Mouse (Mus musculus) heart, adult 2 months (tissue): ENCODE results near the gene Rspry1.
A peak's percentile ranks its signal among the peaks of the same experiment; 100 is the strongest.

ENCODE experiments used
- CTCF ChIP-seq: fragments of 200-600 bp; IDR thresholded peaks from 2 replicates; pipeline ENCODE4 v1.8.1; 2022; ENCODE audit warnings: antibody characterized with exemption, mild to moderate bottlenecking, moderate library complexity
- EP300 ChIP-seq: fragments of 200-500 bp; IDR thresholded peaks from 2 replicates; pipeline ENCODE4 v1.6.1; 2011; ENCODE audit warnings: low read depth, low read length, control low read depth; ENCODE audit not compliant: insufficient read depth
- POLR2A ChIP-seq: fragments of 200-500 bp; IDR thresholded peaks from 2 replicates; pipeline ENCODE4 v1.6.1; 2011; ENCODE audit warnings: mild to moderate bottlenecking, low read depth, low read length, control low read depth; ENCODE audit not compliant: insufficient read depth

GRCm38 (mm10) chr8:94594211-94594610 is 7.5 kb upstream of the Rspry1 start:
- peak; percentile 77 for TF ChIP-seq CTCF
- TF ChIP-seq POLR2A, result no peak
- no peak for TF ChIP-seq EP300
